Mouse (Mus musculus) cerebellum, postnatal 10 days (tissue): ENCODE results near the gene Mical1.

Experiments used
- DNase-seq, 2 experiments: peaks; one replicate each; pipeline ENCODE4 v3.0.0; 2021; ENCODE audit warnings: mixed read lengths in 2 of 2

The Mical1 gene

GRCm38 (mm10) chr10:41476171-41477017, at the start of gene Mical1:
Gene Mical1, plus strand, starts transcription at chr10:41476314.
- peak; percentile 52 to 61 for DNase-seq

GRCm38 (mm10) chr10:41426368-41426767, 49.7 kb upstream of the Mical1 start:
- DNase-seq, result no peak

GRCm38 (mm10) chr10:41434624-41435023, 41.5 kb upstream of the Mical1 start:
- DNase-seq, result peak; percentile 73 to 74

- DNase-seq, result no peak
Observed at GRCm38 (mm10) chr10:41435141-41435540, 41.0 kb upstream of the Mical1 start.

GRCm38 (mm10) chr10:41448216-41448615, 27.9 kb upstream of the Mical1 start:
- DNase-seq, result no peak

- peak; percentile 45 to 72 for DNase-seq
Observed at GRCm38 (mm10) chr10:41449684-41450083, 26.4 kb upstream of the Mical1 start.

- peak; percentile 99 for DNase-seq
Observed at GRCm38 (mm10) chr10:41450137-41450670, 25.9 kb upstream of the Mical1 start, which contains the start of gene Zbtb24. Gene Zbtb24, plus strand, starts transcription at chr10:41450383.

- no peak for DNase-seq
Observed at GRCm38 (mm10) chr10:41450780-41451522, 25.2 kb upstream of the Mical1 start.

GRCm38 (mm10) chr10:41451656-41452055, 24.5 kb upstream of the Mical1 start:
- no peak for DNase-seq

- no peak for DNase-seq
Observed at GRCm38 (mm10) chr10:41452791-41453190, 23.3 kb upstream of the Mical1 start.

- peak in 1 of 2 experiments; percentile 15 for DNase-seq
Observed at GRCm38 (mm10) chr10:41459990-41460389, 16.1 kb upstream of the Mical1 start.

- peak in 1 of 2 experiments; percentile 25 for DNase-seq
Observed at GRCm38 (mm10) chr10:41460501-41460900, 15.6 kb upstream of the Mical1 start.

GRCm38 (mm10) chr10:41461057-41461722, 14.9 kb upstream of the Mical1 start:
- DNase-seq, result peak in 1 of 2 experiments; percentile 8

GRCm38 (mm10) chr10:41464401-41464955, 11.6 kb upstream of the Mical1 start:
- DNase-seq, result peak; percentile 43 to 56

GRCm38 (mm10) chr10:41467325-41467724, 8.8 kb upstream of the Mical1 start:
- DNase-seq, result no peak

GRCm38 (mm10) chr10:41470693-41471092, 5.4 kb upstream of the Mical1 start:
- no peak for DNase-seq

- DNase-seq, result no peak
Observed at GRCm38 (mm10) chr10:41472534-41472933, 3.6 kb upstream of the Mical1 start.

- DNase-seq, result no peak
Observed at GRCm38 (mm10) chr10:41472962-41473481, 3.1 kb upstream of the Mical1 start.

- DNase-seq, result no peak
Observed at GRCm38 (mm10) chr10:41473782-41474468, 2.2 kb upstream of the Mical1 start.

GRCm38 (mm10) chr10:41474981-41475391, 1.1 kb upstream of the Mical1 start:
- DNase-seq, result no peak

GRCm38 (mm10) chr10:41477018-41477277, 834 bp downstream of the Mical1 start:
- DNase-seq, result no peak
